Mouse (Mus musculus) testis, adult 2 months (tissue): Measurements from ENCODE around the gene Tmem63b. TPM values are rescaled to one million over a fixed set of nuclear protein-coding genes. Genes with fewer than 3 reads are reported as not detected.

Experiments
- H3K27ac ChIP-seq: fragments of 200-500 bp; 2 replicates; pipeline ENCODE4 v1.5.1; 2012; ENCODE audit warnings: low read depth, low read length; ENCODE audit not compliant: control insufficient read depth, insufficient read depth
- H3K27me3 ChIP-seq: fragments of 200-500 bp; 2 replicates; pipeline ENCODE4 v1.6.1; 2012; ENCODE audit warnings: mild to moderate bottlenecking, low read length, moderate library complexity; ENCODE audit not compliant: control insufficient read depth, insufficient read depth
- H3K36me3 ChIP-seq: fragments of 200-500 bp; 2 replicates; pipeline ENCODE4 v1.6.1; 2012; ENCODE audit warnings: mild to moderate bottlenecking, low read length; ENCODE audit not compliant: control insufficient read depth, insufficient read depth
- H3K4me1 ChIP-seq: fragments of 200-500 bp; 2 replicates; pipeline ENCODE4 v1.6.1; 2012; ENCODE audit warnings: low read length; ENCODE audit not compliant: control insufficient read depth, insufficient read depth
- H3K4me3 ChIP-seq: fragments of 200-500 bp; 2 replicates; pipeline ENCODE4 v1.5.1; 2012; ENCODE audit warnings: low read depth, mild to moderate bottlenecking, low read length, moderate library complexity, mixed read lengths; ENCODE audit not compliant: control insufficient read depth
- CTCF ChIP-seq: fragments of 200-500 bp; IDR thresholded peaks from 2 replicates; pipeline ENCODE4 v1.5.1; 2012; ENCODE audit warnings: low read depth, mild to moderate bottlenecking, inconsistent platforms, low read length, moderate library complexity; ENCODE audit not compliant: control insufficient read depth, insufficient read depth, insufficient replicate concordance
- POLR2A ChIP-seq: fragments of 200-500 bp; IDR thresholded peaks from 2 replicates; pipeline ENCODE4 v1.6.1; 2012; ENCODE audit warnings: low read depth, mild to moderate bottlenecking, inconsistent platforms, low read length, moderate library complexity; ENCODE audit not compliant: control insufficient read depth
- polyA plus RNA-seq: library from polyadenylated mRNA; depleted of rRNA; stranded (reverse); fragments of >200 nt; gene quantifications from 2 replicates; pipeline ENCODE4 v1.2.3, GENCODE M21; 2012

The Tmem63b gene
- polyA plus RNA-seq, 1 experiment, result 5.4 TPM

GRCm38 (mm10) chr17:45685171-45686092 lies 1.3 kb downstream of the Tmem63b start:
- Histone ChIP-seq H3K4me1 (peaks cover 20% of the 10 kb centered on the region), H3K4me3 (peak overlapping the region; percentile 81), H3K27ac (no peak overlapping the region), H3K27me3 (no peaks in the 10 kb centered on the region), H3K36me3 (no peaks in the 10 kb centered on the region)
- no peak for TF ChIP-seq CTCF
- TF ChIP-seq POLR2A, result no peak

GRCm38 (mm10) chr17:45684667-45685131 lies 2.0 kb downstream of the Tmem63b start:
- Histone ChIP-seq H3K36me3 (no peaks in the 10 kb centered on the region), H3K27ac (no peak overlapping the region), H3K4me1 (peaks cover 20% of the 10 kb centered on the region)

DNA sequence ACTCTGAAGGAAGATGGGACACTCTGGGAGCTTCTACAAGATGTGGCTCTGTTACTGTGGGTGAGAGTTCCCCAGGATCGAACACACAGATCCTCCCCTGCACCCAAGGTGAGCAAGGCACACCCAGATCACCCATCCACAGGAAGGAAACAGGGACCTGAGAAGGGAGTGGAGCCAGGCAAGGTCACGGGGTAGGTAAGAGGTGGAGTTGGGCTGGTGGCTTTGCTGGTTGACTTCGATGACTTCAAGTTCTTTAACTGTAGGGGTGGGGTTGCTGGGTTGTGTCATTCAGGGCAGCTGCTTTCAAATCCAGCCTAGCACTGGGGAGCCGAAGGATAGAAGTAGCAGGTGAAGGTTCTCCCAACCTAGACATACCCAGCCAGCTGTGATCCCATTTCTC lies 3.9 kb downstream of the Tmem63b start:
- Histone ChIP-seq H3K36me3 (no peaks in the 10 kb centered on the region), H3K4me3 (no peak overlapping the region), H3K27me3 (no peaks in the 10 kb centered on the region), H3K27ac (no peak overlapping the region), H3K4me1 (peaks cover 20% of the 10 kb centered on the region)
- TF ChIP-seq CTCF (no peak), POLR2A (no peak)

More at GRCm38 (mm10) chr17:45684667-45685131, 2.0 kb downstream of the Tmem63b start:
- Histone ChIP-seq H3K27me3 (no peaks in the 10 kb centered on the region), H3K4me3 (no peak overlapping the region)
- TF ChIP-seq CTCF (no peak), POLR2A (no peak)

- H3K36me3 ChIP-seq, result no peaks in the 10 kb centered on the region
- TF ChIP-seq POLR2A (no peak), CTCF (peak; percentile 63; the same call in 1 of the 2 replicates)
- no peaks in the 10 kb centered on the region for H3K27me3 ChIP-seq
- H3K27ac ChIP-seq, result no peak overlapping the region
- H3K4me3 ChIP-seq, result no peak overlapping the region
- H3K4me1 ChIP-seq, result peaks cover 15% of the 10 kb centered on the region
Observed at GRCm38 (mm10) chr17:45681588-45681987, 5.1 kb downstream of the Tmem63b start.

- Histone ChIP-seq H3K4me3 (no peak overlapping the region), H3K27ac (no peak overlapping the region), H3K4me1 (peaks cover 8% of the 10 kb centered on the region; the same call in 1 of the 2 replicates), H3K27me3 (no peaks in the 10 kb centered on the region), H3K36me3 (no peaks in the 10 kb centered on the region)
- no peak for TF ChIP-seq CTCF
- no peak for TF ChIP-seq POLR2A
Observed at GRCm38 (mm10) chr17:45680391-45680980, 6.2 kb downstream of the Tmem63b start.

DNA sequence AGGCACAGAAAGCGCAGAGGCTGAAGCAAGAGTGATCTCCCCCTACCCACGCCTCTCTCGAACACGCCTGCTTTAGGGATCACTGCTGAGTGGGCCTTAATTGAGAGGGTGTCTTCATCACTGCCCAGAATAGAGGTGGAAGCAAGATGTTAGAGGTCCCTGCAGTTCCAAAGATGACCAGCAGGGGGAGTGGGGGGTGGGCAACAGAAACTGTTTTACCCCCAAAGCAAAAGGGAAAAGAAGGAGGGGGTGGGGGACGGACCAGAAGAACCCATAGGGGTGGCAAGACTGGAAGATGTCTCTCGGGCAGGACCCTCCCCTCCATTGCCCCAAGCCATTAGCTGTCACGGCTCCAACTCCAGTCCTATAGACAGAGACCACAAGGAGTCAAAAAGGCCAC lies 8.6 kb downstream of the Tmem63b start:
- Histone ChIP-seq H3K27ac (no peak overlapping the region), H3K4me1 (peaks cover 3% of the 10 kb centered on the region; the same call in 1 of the 2 replicates), H3K4me3 (no peak overlapping the region), H3K36me3 (no peaks in the 10 kb centered on the region), H3K27me3 (no peaks in the 10 kb centered on the region)
- TF ChIP-seq POLR2A, result no peak
- TF ChIP-seq CTCF, result peak; percentile 76

- H3K27me3 ChIP-seq, result no peaks in the 10 kb centered on the region
- TF ChIP-seq POLR2A (no peak), CTCF (no peak)
- H3K27ac ChIP-seq, result no peak overlapping the region
- H3K4me1 ChIP-seq, result no peaks in the 10 kb centered on the region
- no peak overlapping the region for H3K4me3 ChIP-seq
- no peaks in the 10 kb centered on the region for H3K36me3 ChIP-seq
Observed at GRCm38 (mm10) chr17:45672598-45672997, 14.1 kb downstream of the Tmem63b start.
